Mouse (Mus musculus) MEL (cell line): ENCODE data around the gene Igfals. TPM values are rescaled to one million over a fixed set of nuclear protein-coding genes. Genes with fewer than 3 reads are reported as not detected.
A peak's percentile ranks its signal among the peaks of the same experiment; 100 is the strongest.

Experiments
- DNase-seq: peaks from one replicate; pipeline ENCODE4 v3.0.0; 2011; ENCODE audit warnings: low read depth, low spot score
- H3K27ac ChIP-seq: 2 replicates; pipeline ENCODE4 v1.5.1; 2012; ENCODE audit warnings: low read depth, mild to moderate bottlenecking, control low read depth, low read length, moderate library complexity; ENCODE audit not compliant: control insufficient read depth
- H3K27me3 ChIP-seq, 2 experiments: fragments of 150-350 bp in 1 of 2; sonication (generic) in 1 of 2; 2 replicates each; pipeline ENCODE4 v1.6.1; 2012; ENCODE audit warnings: low read length in 2 of 2, mild to moderate bottlenecking in 2 of 2, improper control_type of control experiment in 1 of 2, moderate library complexity in 1 of 2; ENCODE audit not compliant: insufficient read depth in 2 of 2, control insufficient read depth in 1 of 2
- H3K36me3 ChIP-seq, 2 experiments: 2 replicates each; pipeline ENCODE4 v1.6.1; 2012 to 2014; ENCODE audit warnings: low read length in 2 of 2, improper control_type of control experiment in 1 of 2, inconsistent platforms in 1 of 2, mild to moderate bottlenecking in 1 of 2; ENCODE audit not compliant: insufficient read depth in 2 of 2, control insufficient read depth in 1 of 2
- H3K4me1 ChIP-seq, 2 experiments: fragments of 150-350 bp in 1 of 2; sonication (generic) in 1 of 2; 2 replicates each; pipeline ENCODE4 v1.6.1; 2012; ENCODE audit warnings: low read length in 2 of 2, improper control_type of control experiment in 1 of 2, mild to moderate bottlenecking in 1 of 2; ENCODE audit not compliant: insufficient read depth in 2 of 2, control insufficient read depth in 1 of 2
- H3K4me3 ChIP-seq, 2 experiments: fragments of 150-350 bp in 1 of 2; sonication (generic) in 1 of 2; 2 replicates each; pipeline ENCODE4 v1.5.1; 2012; ENCODE audit warnings: low read depth in 2 of 2, low read length in 2 of 2, mild to moderate bottlenecking in 2 of 2, moderate library complexity in 2 of 2, control low read depth in 1 of 2, improper control_type of control experiment in 1 of 2; ENCODE audit not compliant: control insufficient read depth in 1 of 2, insufficient read depth in 1 of 2
- H3K79me2 ChIP-seq: 2 replicates; pipeline ENCODE4 v1.6.1; 2012; ENCODE audit warnings: mild to moderate bottlenecking, low read length, moderate library complexity; ENCODE audit not compliant: control insufficient read depth, poor library complexity, insufficient read depth
- H3K9ac ChIP-seq: 2 replicates; pipeline ENCODE4 v1.6.1; 2012; ENCODE audit warnings: low read depth, mild to moderate bottlenecking, control low read depth, low read length, moderate library complexity; ENCODE audit not compliant: control insufficient read depth, poor library complexity, severe bottlenecking
- H3K9me3 ChIP-seq: fragments of 150-350 bp; sonication (generic); replicated peaks from 2 replicates; pipeline ENCODE4 v1.6.1; 2012; ENCODE audit warnings: mild to moderate bottlenecking, low read length, improper control_type of control experiment, moderate library complexity; ENCODE audit not compliant: insufficient read depth
- BHLHE40 ChIP-seq: IDR thresholded peaks from 2 replicates; pipeline ENCODE4 v1.6.1; 2012; ENCODE audit warnings: low read depth, mild to moderate bottlenecking, inconsistent platforms, low read length, improper control_type of control experiment, borderline replicate concordance
- CHD1 ChIP-seq: IDR thresholded peaks from 2 replicates; pipeline ENCODE4 v1.6.1; 2012; ENCODE audit warnings: low read depth, mild to moderate bottlenecking, inconsistent platforms, low read length, improper control_type of control experiment
- CHD2 ChIP-seq: IDR thresholded peaks from 2 replicates; pipeline ENCODE4 v1.6.1; 2011; ENCODE audit warnings: low read length, improper control_type of control experiment
- ELF1 ChIP-seq: IDR thresholded peaks from 2 replicates; pipeline ENCODE4 v1.6.1; 2014; ENCODE audit warnings: low read depth, mild to moderate bottlenecking, inconsistent platforms, low read length, improper control_type of control experiment, moderate library complexity
- EP300 ChIP-seq, 2 experiments: IDR thresholded peaks; 2 replicates each; pipeline ENCODE4 v1.6.1; 2011; ENCODE audit warnings: improper control_type of control experiment in 2 of 2, low read length in 2 of 2, low read depth in 1 of 2, mild to moderate bottlenecking in 1 of 2
- ETS1 ChIP-seq: IDR thresholded peaks from 2 replicates; pipeline ENCODE4 v1.6.1; 2012; ENCODE audit warnings: low read depth, mild to moderate bottlenecking, inconsistent platforms, low read length, improper control_type of control experiment, moderate library complexity
- GABPA ChIP-seq: IDR thresholded peaks from 2 replicates; pipeline ENCODE4 v1.6.1; 2012; ENCODE audit warnings: low read depth, mild to moderate bottlenecking, inconsistent platforms, low read length, improper control_type of control experiment, moderate library complexity
- GATA1 ChIP-seq: IDR thresholded peaks from 2 replicates; pipeline ENCODE4 v1.6.1; 2011; ENCODE audit warnings: low read depth, low read length, improper control_type of control experiment
- HCFC1 ChIP-seq: IDR thresholded peaks from 2 replicates; pipeline ENCODE4 v1.6.1; 2012; ENCODE audit warnings: low read depth, mild to moderate bottlenecking, inconsistent platforms, low read length, improper control_type of control experiment, moderate library complexity
- JUND ChIP-seq: IDR thresholded peaks from 2 replicates; pipeline ENCODE4 v1.6.1; 2011; ENCODE audit warnings: low read depth, mild to moderate bottlenecking, improper control_type of control experiment, low read length
- MAX ChIP-seq: IDR thresholded peaks from 2 replicates; pipeline ENCODE4 v1.6.1; 2011; ENCODE audit warnings: low read length, improper control_type of control experiment
- MXI1 ChIP-seq: IDR thresholded peaks from 2 replicates; pipeline ENCODE4 v1.6.1; 2011; ENCODE audit warnings: mild to moderate bottlenecking, low read depth, low read length, improper control_type of control experiment
- MYB ChIP-seq: IDR thresholded peaks from 2 replicates; pipeline ENCODE4 v1.6.1; 2011; ENCODE audit warnings: mild to moderate bottlenecking, low read depth, low read length, improper control_type of control experiment
- MYC ChIP-seq: IDR thresholded peaks from 2 replicates; pipeline ENCODE4 v1.6.1; 2011; ENCODE audit warnings: low read depth, mild to moderate bottlenecking, low read length, improper control_type of control experiment, moderate library complexity
- NELFE ChIP-seq: IDR thresholded peaks from 2 replicates; pipeline ENCODE4 v1.6.1; 2011; ENCODE audit warnings: low read depth, low read length, improper control_type of control experiment
- NRF1 ChIP-seq: IDR thresholded peaks from 2 replicates; pipeline ENCODE4 v1.6.1; 2014; ENCODE audit warnings: low read depth, mild to moderate bottlenecking, inconsistent platforms, low read length, improper control_type of control experiment, moderate library complexity; ENCODE audit not compliant: poor library complexity, insufficient read depth, severe bottlenecking
- POLR2A ChIP-seq, 2 experiments: IDR thresholded peaks; 2 replicates each; pipeline ENCODE4 v1.6.1; 2011 to 2012; ENCODE audit warnings: low read length in 2 of 2, mild to moderate bottlenecking in 2 of 2, control low read depth in 1 of 2, improper control_type of control experiment in 1 of 2, low read depth in 1 of 2, moderate library complexity in 1 of 2; ENCODE audit not compliant: control insufficient read depth in 1 of 2, insufficient read depth in 1 of 2, poor library complexity in 1 of 2
- POLR2AphosphoS2 ChIP-seq: IDR thresholded peaks from 2 replicates; pipeline ENCODE4 v1.6.1; 2011; ENCODE audit warnings: low read length, improper control_type of control experiment
- POLR2AphosphoS5 ChIP-seq: IDR thresholded peaks from 2 replicates; pipeline ENCODE4 v1.6.1; 2012; ENCODE audit warnings: low read depth, borderline replicate concordance, mild to moderate bottlenecking, inconsistent platforms, low read length, moderate library complexity, mixed read lengths
- RAD21 ChIP-seq: IDR thresholded peaks from 2 replicates; pipeline ENCODE4 v1.6.1; 2011; ENCODE audit warnings: mild to moderate bottlenecking, low read depth, low read length, improper control_type of control experiment
- RCOR1 ChIP-seq: IDR thresholded peaks from 2 replicates; pipeline ENCODE4 v1.6.1; 2012; ENCODE audit warnings: low read depth, mild to moderate bottlenecking, inconsistent platforms, low read length, improper control_type of control experiment
- SIN3A ChIP-seq: IDR thresholded peaks from 2 replicates; pipeline ENCODE4 v1.6.1; 2012; ENCODE audit warnings: low read length, improper control_type of control experiment, inconsistent platforms
- TAL1 ChIP-seq: IDR thresholded peaks from 2 replicates; pipeline ENCODE4 v1.6.1; 2012; ENCODE audit warnings: mild to moderate bottlenecking, inconsistent platforms, low read length, moderate library complexity, mixed read lengths
- TBP ChIP-seq: IDR thresholded peaks from 2 replicates; pipeline ENCODE4 v1.8.0; 2011; ENCODE audit warnings: low read depth, low read length, improper control_type of control experiment
- UBTF ChIP-seq: IDR thresholded peaks from 2 replicates; pipeline ENCODE4 v1.6.1; 2012; ENCODE audit warnings: low read depth, mild to moderate bottlenecking, inconsistent platforms, low read length, improper control_type of control experiment, moderate library complexity, borderline replicate concordance; ENCODE audit not compliant: insufficient read depth
- USF1 ChIP-seq: IDR thresholded peaks from 2 replicates; pipeline ENCODE4 v1.6.1; 2014; ENCODE audit warnings: low read depth, mild to moderate bottlenecking, inconsistent platforms, low read length, improper control_type of control experiment, moderate library complexity
- USF2 ChIP-seq, 2 experiments: IDR thresholded peaks; 2 replicates each; pipeline ENCODE4 v1.6.1; 2011 to 2012; ENCODE audit warnings: improper control_type of control experiment in 2 of 2, low read length in 2 of 2, borderline replicate concordance in 1 of 2, inconsistent platforms in 1 of 2, low read depth in 1 of 2, mild to moderate bottlenecking in 1 of 2; ENCODE audit not compliant: insufficient read depth in 1 of 2
- ZC3H11A ChIP-seq: IDR thresholded peaks from 2 replicates; pipeline ENCODE4 v1.6.1; 2012; ENCODE audit warnings: low read depth, mild to moderate bottlenecking, inconsistent platforms, low read length, improper control_type of control experiment
- ZKSCAN1 ChIP-seq: IDR thresholded peaks from 2 replicates; pipeline ENCODE4 v1.6.1; 2012; ENCODE audit warnings: low read depth, mild to moderate bottlenecking, inconsistent platforms, low read length, improper control_type of control experiment, moderate library complexity
- ZMIZ1 ChIP-seq: IDR thresholded peaks from 2 replicates; pipeline ENCODE4 v1.6.1; 2012; ENCODE audit warnings: low read depth, mild to moderate bottlenecking, inconsistent platforms, low read length, improper control_type of control experiment, moderate library complexity
- ZNF384 ChIP-seq: IDR thresholded peaks from 2 replicates; pipeline ENCODE4 v1.6.1; 2012; ENCODE audit warnings: low read depth, mild to moderate bottlenecking, inconsistent platforms, low read length, improper control_type of control experiment
- polyA plus RNA-seq, 2 experiments: library from polyadenylated mRNA; stranded (reverse) in 1 of 2; unstranded in 1 of 2; fragments of >175 nt in 1 of 2; fragments of >200 nt in 1 of 2; gene quantifications; 2 replicates each; pipeline versions ENCODE4 v1.2.1 to v1.2.4; 2012; ENCODE audit warnings: low replicate concordance in 2 of 2, low read depth in 1 of 2; ENCODE audit not compliant: insufficient read length in 2 of 2, insufficient read depth in 1 of 2, missing spikeins in 1 of 2
- total RNA-seq: library from RNA; depleted of rRNA; stranded (reverse); fragments of 300-350 nt; gene quantifications from 2 replicates; pipeline ENCODE4 v1.2.3, GENCODE M21; 2012

Igfals gene
- total and polyA plus RNA-seq, 3 experiments = 0.04 TPM; not detected in 2

- Histone ChIP-seq H3K27ac (peak overlapping the region; percentile 52), H3K4me1 (peaks cover 0 to 15% of the 10 kb centered on the region in 2 experiments; a peak in 2 of 4 replicates), H3K9me3 (no peaks in the 10 kb centered on the region), H3K27me3 (no peaks in the 10 kb centered on the region), H3K79me2 (peaks cover 3% of the 10 kb centered on the region; the same call in 1 of the 2 replicates), H3K4me3 (peak overlapping the region in 1 of 2 experiments; percentile 81; a peak in 2 of 4 replicates), H3K9ac (peak overlapping the region; percentile 6), H3K36me3 (peaks cover 0 to 13% of the 10 kb centered on the region in 2 experiments; a peak in 2 of 4 replicates)
- peak; percentile 34; the same call in 1 of the 2 replicates for TF ChIP-seq GATA1
- no peak for TF ChIP-seq MYC
- TF ChIP-seq MXI1 = peak; percentile 43; the same call in 1 of the 2 replicates
- peak; percentile 59 for DNase-seq
These were observed 17.2 kb upstream of the Igfals start for GRCm38 (mm10) chr17:24848600-24849031.

DNA sequence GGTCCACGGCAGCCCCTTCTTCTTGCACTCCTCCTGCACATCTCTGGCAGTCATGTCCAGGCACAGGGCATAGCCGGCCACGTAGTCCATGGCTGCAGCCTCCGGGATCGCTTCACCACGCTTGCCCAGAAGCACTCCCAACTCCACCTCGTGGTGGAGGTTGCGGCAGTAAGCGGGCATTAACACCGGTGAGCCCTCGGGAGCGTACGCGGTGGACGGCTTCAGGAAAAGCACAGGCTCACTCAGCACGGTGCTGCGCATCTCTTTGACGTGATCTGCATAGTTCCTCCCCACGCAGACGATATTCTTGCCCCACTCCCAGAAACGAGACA is 16.1 kb upstream of the Igfals start:
- H3K79me2 ChIP-seq = peaks cover 3% of the 10 kb centered on the region; the same call in 1 of the 2 replicates
- DNase-seq = no peak
- H3K36me3 ChIP-seq = peaks cover 0 to 13% of the 10 kb centered on the region in 2 experiments; a peak in 2 of 4 replicates
- H3K27ac ChIP-seq = peak overlapping the region; percentile 63
- peak overlapping the region; percentile 67 for H3K9ac ChIP-seq
- H3K27me3 ChIP-seq = no peaks in the 10 kb centered on the region
- peak overlapping the region; percentile 64 to 81 for H3K4me3 ChIP-seq
- H3K4me1 ChIP-seq = peaks cover 0 to 15% of the 10 kb centered on the region in 2 experiments; a peak in 2 of 4 replicates
- no peaks in the 10 kb centered on the region for H3K9me3 ChIP-seq
- TF ChIP-seq ZMIZ1 (0 out of 2 replicates have a peak, but pooled peaks have one; percentile 52), EP300 (IDR thresholded peaks at IDR 0.05; ENCODE audit: low read depth in 1 of 2, low read length in 2 of 2) (no peak), ZNF384 (no peak), POLR2A (IDR thresholded peaks at IDR 0.05; ENCODE audit: control insufficient read depth in 1 of 2, insufficient read depth in 1 of 2, low read depth in 1 of 2, low read length in 2 of 2, poor library complexity in 1 of 2) (no peak; a peak in 1 of 4 replicates), TBP (no peak), NELFE (no peak), ETS1 (no peak), BHLHE40 (0 out of 2 replicates have a peak, but pooled peaks have one; percentile 41), ZKSCAN1 (no peak), MYC (peak; percentile 89), RAD21 (no peak), NRF1 (peak; percentile 50; the same call in 1 of the 2 replicates), ELF1 (no peak), TAL1 (no peak), MAX (peak; percentile 73), JUND (no peak), POLR2AphosphoS5 (0 out of 2 replicates have a peak, but pooled peaks have one; percentile 15), USF1 (no peak), GABPA (no peak), MXI1 (peak; percentile 81), UBTF (0 out of 2 replicates have a peak, but pooled peaks have one; percentile 44), POLR2AphosphoS2 (no peak), CHD1 (0 out of 2 replicates have a peak, but pooled peaks have one; percentile 53), CHD2 (no peak), MYB (no peak), RCOR1 (no peak), ZC3H11A (no peak), HCFC1 (peak; percentile 72; the same call in 1 of the 2 replicates), USF2 (IDR thresholded peaks at IDR 0.05; ENCODE audit: borderline replicate concordance in 1 of 2, insufficient read depth in 1 of 2, low read depth in 1 of 2, low read length in 2 of 2) (no peak), GATA1 (no peak), SIN3A (peak; percentile 80)
